Mouse (Mus musculus) neural tube, embryonic 11.5 days (tissue): ENCODE measurements around the gene Gm21778. TPM values are rescaled to one million over a fixed set of nuclear protein-coding genes. Genes with fewer than 3 reads are reported as not detected.
"Not testable (repeated sequence)": the region's sequence is repeated elsewhere in the genome, so short reads cannot be mapped to it uniquely, and the experiment has no call there.

Experiments
- ATAC-seq: fragments of 200-750 bp; cut with Nextera tagmentation; 2 replicates; pipeline ENCODE4 v1.8.0; 2017; ENCODE audit warnings: moderate number of reproducible peaks, mild to moderate bottlenecking, moderate TSS enrichment, moderate library complexity; ENCODE audit not compliant: insufficient read depth, low FRiP score, low TSS enrichment
- DNase-seq: peaks from one replicate; pipeline ENCODE4 v3.0.0-alpha.2; 2015; ENCODE audit warnings: low spot score
- H3K27ac ChIP-seq: fragments of 300-500 bp; sonication (generic); 2 replicates; pipeline ENCODE4 v1.5.1; 2014; ENCODE audit warnings: low read depth, mild to moderate bottlenecking, low read length
- H3K27me3 ChIP-seq: fragments of 300-500 bp; sonication (generic); 2 replicates; pipeline ENCODE4 v1.6.1; 2014; ENCODE audit warnings: mild to moderate bottlenecking, low read length, mixed read lengths; ENCODE audit not compliant: control insufficient read depth, insufficient read depth
- H3K36me3 ChIP-seq: fragments of 300-500 bp; sonication (generic); 2 replicates; pipeline ENCODE4 v1.6.1; 2014; ENCODE audit warnings: mild to moderate bottlenecking, low read length, moderate library complexity, mixed read lengths; ENCODE audit not compliant: control insufficient read depth, insufficient read depth
- H3K4me1 ChIP-seq: fragments of 300-500 bp; sonication (generic); 2 replicates; pipeline ENCODE4 v1.6.1; 2014; ENCODE audit warnings: low read length, mixed read lengths; ENCODE audit not compliant: control insufficient read depth, insufficient read depth
- H3K4me2 ChIP-seq: fragments of 300-500 bp; sonication (generic); 2 replicates; pipeline ENCODE4 v1.6.1; 2014; ENCODE audit warnings: low read depth, mild to moderate bottlenecking, moderate library complexity
- H3K4me3 ChIP-seq: fragments of 300-500 bp; sonication (generic); 2 replicates; pipeline ENCODE4 v1.5.1; 2014; ENCODE audit warnings: low read depth, low read length
- H3K9ac ChIP-seq: fragments of 300-500 bp; sonication (generic); 2 replicates; pipeline ENCODE4 v1.6.1; 2014; ENCODE audit warnings: mild to moderate bottlenecking, low read length
- H3K9me3 ChIP-seq: fragments of 300-500 bp; sonication (generic); 2 replicates; pipeline ENCODE4 v1.6.1; 2016; ENCODE audit warnings: low read length; ENCODE audit not compliant: control insufficient read depth
- polyA plus RNA-seq: library from polyadenylated mRNA; unstranded; fragments of >200 nt; fragmentation: Nextera tagmentation; extraction: Ambion mirVana; gene quantifications from 2 replicates; pipeline ENCODE4 v1.2.1, GENCODE M21; 2014

The Gm21778 gene
- not detected in 2 replicates for polyA plus RNA-seq

- not testable (repeated sequence) for H3K27me3 ChIP-seq, H3K27ac ChIP-seq, DNase-seq, H3K9me3 ChIP-seq, H3K9ac ChIP-seq, H3K36me3 ChIP-seq, ATAC-seq, H3K4me3 ChIP-seq, H3K4me2 ChIP-seq, H3K4me1 ChIP-seq
Measured at GRCm38 (mm10) chrY:5942160-5942559, at the start of gene Gm21778. Gene Gm21778 (plus strand): TSS chrY:5942460.

Other genes with a start within 250 kb of the Gm21778 start
- not detected in 2 replicates for gene Gm20914, start 216.5 kb upstream of the Gm21778 start, polyA plus RNA-seq
- not detected in 2 replicates for gene Gm28171, start 149.1 kb upstream of the Gm21778 start, polyA plus RNA-seq